Mouse (Mus musculus): ENCODE measurements around the gene Cep57l1. TPM values are rescaled to one million over a fixed set of nuclear protein-coding genes. Genes with fewer than 3 reads are reported as not detected.

Gene Cep57l1
- 14.3 and 15.7 TPM in 2 replicates for polyA plus RNA-seq (2015; fragmentation: Nextera tagmentation; extraction: Ambion mirVana)

DNA sequence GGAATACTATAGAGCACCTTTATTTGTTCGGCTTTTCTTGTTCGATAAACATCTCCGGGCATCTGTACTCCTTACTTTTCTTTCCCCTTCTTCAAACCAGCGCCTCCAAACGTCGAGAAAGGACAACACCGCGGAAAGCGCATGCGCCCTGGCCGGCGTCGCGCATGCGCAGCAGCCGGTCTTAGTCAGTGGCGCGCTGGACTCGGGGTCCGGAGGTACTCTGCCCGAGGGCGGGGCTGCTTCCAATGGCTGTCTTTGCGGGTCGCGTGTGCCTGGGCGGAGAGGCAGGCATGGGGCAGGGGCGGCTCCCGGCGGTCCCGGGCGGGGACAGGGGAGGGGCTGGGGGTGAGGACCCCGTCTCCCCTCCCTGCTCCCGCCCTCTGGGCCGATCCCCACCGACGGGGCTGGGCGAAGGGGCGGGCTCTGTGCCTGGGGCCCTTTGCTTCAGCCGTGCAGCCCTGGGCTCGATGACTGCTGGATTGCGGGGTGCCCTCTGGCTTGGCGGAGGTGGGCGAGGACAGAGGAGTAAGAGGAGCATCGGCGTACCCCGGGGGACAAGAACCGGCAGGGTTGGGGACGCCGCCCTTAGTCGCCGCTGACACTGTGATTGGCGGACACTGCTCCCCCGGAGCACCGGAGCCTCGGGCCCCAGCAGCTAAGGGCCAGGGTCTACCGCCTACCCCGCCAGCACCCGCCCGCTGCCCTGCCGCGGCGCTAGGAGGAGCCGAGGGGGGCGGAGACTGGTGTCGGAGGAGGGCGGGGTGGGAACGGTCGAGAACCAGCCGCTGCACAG is at the start of gene Cep57l1, which contains the start of gene Sesn1:
TSS of gene Cep57l1 (minus strand) at position 101 of the 793 bp plus-strand sequence.
TSS of gene Sesn1 (plus strand) at position 165 of the 793 bp plus-strand sequence.
- H3K9me3 ChIP-seq (ENCODE audit: control insufficient read depth, low read length), result no peaks in the 10 kb centered on the region
- peak within 1 kb of the TSS; percentile 93 for H3K27ac ChIP-seq (ENCODE audit: low read depth, low read length)
- under 1% methylated on average over 59 of the region's 69 CpGs for WGBS
- H3K4me2 ChIP-seq (ENCODE audit: low read length), result peak within 1 kb of the TSS; percentile 76
- peak within 1 kb of the TSS; percentile 67 for H3K4me3 ChIP-seq (ENCODE audit: low read length)
- peak; percentile 95 for ATAC-seq
- peaks cover 25% of the 10 kb centered on the region for H3K4me1 ChIP-seq (ENCODE audit: control insufficient read depth, insufficient read depth, low read depth, low read length)
- H3K27me3 ChIP-seq (replicated peaks; ENCODE audit: control insufficient read depth, insufficient read depth, low read length), result no peaks in the 10 kb centered on the region
- H3K36me3 ChIP-seq (ENCODE audit: control insufficient read depth, insufficient read depth, low read length), result no peaks in the 10 kb centered on the region
- H3K9ac ChIP-seq (ENCODE audit: low read depth, low read length), result peak within 1 kb of the TSS; percentile 89

DNA sequence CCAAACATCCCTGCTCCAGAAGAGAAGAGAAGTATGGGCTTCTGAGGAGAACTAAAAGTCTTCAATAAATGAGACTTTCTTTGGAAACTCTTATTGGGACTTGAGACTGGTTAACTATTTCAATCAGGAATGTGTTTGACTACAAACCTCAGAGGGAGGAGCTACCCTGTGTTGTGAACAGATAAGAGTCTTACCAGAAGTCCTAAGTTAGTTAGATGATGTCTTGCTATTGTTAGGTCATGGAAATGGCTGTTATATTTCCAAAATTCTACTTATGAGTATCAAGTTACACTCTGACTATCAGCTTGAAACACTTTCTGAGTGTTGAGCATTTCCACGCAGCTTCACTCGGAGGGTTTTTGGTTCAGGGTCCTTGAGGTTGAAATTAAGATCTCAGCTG is 39.0 kb upstream of the Cep57l1 start:
- Histone ChIP-seq H3K9ac (ENCODE audit: low read depth, low read length) (no peak overlapping the region), H3K4me3 (ENCODE audit: low read length) (no peak overlapping the region), H3K9me3 (ENCODE audit: control insufficient read depth, low read length) (no peaks in the 10 kb centered on the region), H3K4me1 (ENCODE audit: control insufficient read depth, insufficient read depth, low read depth, low read length) (no peaks in the 10 kb centered on the region), H3K27ac (ENCODE audit: low read depth, low read length) (no peak overlapping the region), H3K36me3 (ENCODE audit: control insufficient read depth, insufficient read depth, low read length) (no peaks in the 10 kb centered on the region), H3K27me3 (replicated peaks; ENCODE audit: control insufficient read depth, insufficient read depth, low read length) (no peaks in the 10 kb centered on the region), H3K4me2 (ENCODE audit: low read length) (no peak overlapping the region)
- WGBS, result 94% methylated on average over 2 of the region's 2 CpGs
- no peak for ATAC-seq

DNA sequence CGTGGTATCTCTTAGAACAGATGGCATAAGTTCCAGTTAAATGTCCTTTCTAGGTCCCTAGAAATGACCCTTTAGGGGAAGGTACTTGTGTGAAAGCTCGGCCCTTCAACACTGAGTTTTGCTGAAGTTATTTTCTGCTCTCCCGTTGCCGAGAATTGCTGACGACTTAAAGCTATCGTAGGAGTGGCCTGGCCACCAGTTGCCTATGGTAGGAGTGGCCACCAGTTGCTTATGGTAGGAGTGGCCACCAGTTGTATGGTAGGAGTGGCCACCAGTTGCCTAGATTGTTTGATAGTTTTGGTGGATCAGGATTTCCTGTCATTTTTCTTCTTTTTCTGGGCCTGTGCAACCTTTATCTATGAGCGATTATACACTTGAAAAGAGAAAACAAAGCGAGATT is 38.1 kb upstream of the Cep57l1 start:
- no peaks in the 10 kb centered on the region for H3K9me3 ChIP-seq (ENCODE audit: control insufficient read depth, low read length)
- no peak overlapping the region for H3K9ac ChIP-seq (ENCODE audit: low read depth, low read length)
- no peaks in the 10 kb centered on the region for H3K4me1 ChIP-seq (ENCODE audit: control insufficient read depth, insufficient read depth, low read depth, low read length)
- H3K4me2 ChIP-seq (ENCODE audit: low read length), result no peak overlapping the region
- no peak overlapping the region for H3K27ac ChIP-seq (ENCODE audit: low read depth, low read length)
- WGBS, result 95% methylated on average over 8 of the region's 8 CpGs
- no peak for ATAC-seq
- no peaks in the 10 kb centered on the region for H3K36me3 ChIP-seq (ENCODE audit: control insufficient read depth, insufficient read depth, low read length)
- H3K27me3 ChIP-seq (replicated peaks; ENCODE audit: control insufficient read depth, insufficient read depth, low read length), result no peaks in the 10 kb centered on the region
- H3K4me3 ChIP-seq (ENCODE audit: low read length), result no peak overlapping the region

DNA sequence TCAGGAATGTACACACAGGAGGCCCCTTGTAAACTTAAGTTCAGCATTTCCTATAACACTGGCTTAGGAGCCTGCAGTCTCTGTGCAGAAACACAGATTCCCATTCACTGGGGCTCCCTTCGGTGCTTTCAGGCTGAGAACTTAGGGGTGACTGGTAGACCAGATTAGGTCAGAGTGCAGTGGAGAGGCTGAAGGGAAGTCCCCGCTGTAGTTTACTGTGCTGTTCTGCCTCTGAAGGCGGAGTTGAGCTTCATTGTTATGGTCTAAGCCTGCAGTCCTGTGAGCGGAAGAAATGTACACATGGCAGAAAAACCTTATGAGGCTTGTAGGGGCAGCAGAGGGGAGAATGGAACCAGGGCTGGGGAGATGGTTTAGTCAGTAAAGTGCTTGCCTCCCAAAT is 29.2 kb upstream of the Cep57l1 start:
- H3K4me2 ChIP-seq (ENCODE audit: low read length), result no peak overlapping the region
- ATAC-seq, result no peak
- no peak overlapping the region for H3K4me3 ChIP-seq (ENCODE audit: low read length)
- H3K27me3 ChIP-seq (replicated peaks; ENCODE audit: control insufficient read depth, insufficient read depth, low read length), result no peaks in the 10 kb centered on the region
- no peaks in the 10 kb centered on the region for H3K4me1 ChIP-seq (ENCODE audit: control insufficient read depth, insufficient read depth, low read depth, low read length)
- 85% methylated on average over 4 of the region's 4 CpGs for WGBS
- H3K27ac ChIP-seq (ENCODE audit: low read depth, low read length), result no peak overlapping the region
- H3K9ac ChIP-seq (ENCODE audit: low read depth, low read length), result no peak overlapping the region
- 0 out of 2 replicates have a peak, but pooled peaks cover 2% of the 10 kb centered on the region for H3K36me3 ChIP-seq (ENCODE audit: control insufficient read depth, insufficient read depth, low read length)
- no peaks in the 10 kb centered on the region for H3K9me3 ChIP-seq (ENCODE audit: control insufficient read depth, low read length)

DNA sequence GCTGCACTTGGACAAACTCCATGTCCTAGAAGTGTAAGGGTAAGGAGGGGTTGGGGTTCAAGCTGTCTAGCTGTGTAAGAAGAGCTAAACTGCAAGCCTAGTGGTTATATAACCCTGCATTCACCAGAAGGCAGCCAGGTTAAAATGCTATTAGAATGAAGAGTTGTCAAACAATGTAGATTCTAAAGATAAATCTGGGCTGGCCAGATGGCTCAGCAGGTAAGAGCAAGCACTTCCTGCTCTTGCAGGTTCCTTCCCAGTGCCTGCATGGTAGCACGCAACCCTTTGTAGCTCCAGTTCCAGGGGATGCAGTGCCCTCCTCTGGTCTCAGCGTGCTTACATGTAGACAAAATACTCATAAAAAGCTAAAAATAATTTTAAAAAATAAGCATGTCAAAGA is 24.5 kb upstream of the Cep57l1 start:
- no peak overlapping the region for H3K4me2 ChIP-seq (ENCODE audit: low read length)
- H3K27ac ChIP-seq (ENCODE audit: low read depth, low read length), result no peak overlapping the region
- H3K27me3 ChIP-seq (replicated peaks; ENCODE audit: control insufficient read depth, insufficient read depth, low read length), result no peaks in the 10 kb centered on the region
- 0 out of 2 replicates have a peak, but pooled peaks cover 2% of the 10 kb centered on the region for H3K36me3 ChIP-seq (ENCODE audit: control insufficient read depth, insufficient read depth, low read length)
- no peak overlapping the region for H3K4me3 ChIP-seq (ENCODE audit: low read length)
- H3K4me1 ChIP-seq (ENCODE audit: control insufficient read depth, insufficient read depth, low read depth, low read length), result peaks cover 3% of the 10 kb centered on the region
- ATAC-seq, result no peak
- H3K9me3 ChIP-seq (ENCODE audit: control insufficient read depth, low read length), result no peaks in the 10 kb centered on the region
- H3K9ac ChIP-seq (ENCODE audit: low read depth, low read length), result no peak overlapping the region
- WGBS, result 86% methylated on average over 2 of the region's 2 CpGs

DNA sequence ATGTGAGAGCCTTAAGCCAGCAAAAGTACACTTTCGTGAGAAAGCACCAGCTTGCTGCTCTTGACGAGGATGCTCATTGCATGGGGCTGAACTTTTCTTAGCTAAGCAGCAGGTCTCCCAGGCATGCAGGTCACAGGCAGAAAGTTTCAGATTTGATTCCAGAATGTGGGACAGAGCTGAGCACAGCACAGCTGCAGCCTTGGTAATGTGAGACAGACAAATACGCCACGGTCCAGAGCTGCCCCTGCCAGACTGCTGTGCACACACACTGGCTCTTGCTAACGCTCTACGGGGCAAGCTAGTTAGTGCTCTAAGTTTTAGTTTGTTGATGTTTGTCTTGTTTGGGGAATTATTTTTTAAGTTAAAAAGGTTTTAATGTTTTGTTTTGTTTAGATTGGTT is 22.5 kb upstream of the Cep57l1 start:
- Histone ChIP-seq H3K9me3 (ENCODE audit: control insufficient read depth, low read length) (no peaks in the 10 kb centered on the region), H3K4me1 (ENCODE audit: control insufficient read depth, insufficient read depth, low read depth, low read length) (peaks cover 3% of the 10 kb centered on the region), H3K27ac (ENCODE audit: low read depth, low read length) (no peak overlapping the region), H3K36me3 (ENCODE audit: control insufficient read depth, insufficient read depth, low read length) (0 out of 2 replicates have a peak, but pooled peaks cover 2% of the 10 kb centered on the region), H3K4me3 (ENCODE audit: low read length) (no peak overlapping the region), H3K27me3 (replicated peaks; ENCODE audit: control insufficient read depth, insufficient read depth, low read length) (no peaks in the 10 kb centered on the region), H3K9ac (ENCODE audit: low read depth, low read length) (no peak overlapping the region), H3K4me2 (ENCODE audit: low read length) (no peak overlapping the region)
- 74% methylated on average over 6 of the region's 6 CpGs for WGBS
- no peak for ATAC-seq

DNA sequence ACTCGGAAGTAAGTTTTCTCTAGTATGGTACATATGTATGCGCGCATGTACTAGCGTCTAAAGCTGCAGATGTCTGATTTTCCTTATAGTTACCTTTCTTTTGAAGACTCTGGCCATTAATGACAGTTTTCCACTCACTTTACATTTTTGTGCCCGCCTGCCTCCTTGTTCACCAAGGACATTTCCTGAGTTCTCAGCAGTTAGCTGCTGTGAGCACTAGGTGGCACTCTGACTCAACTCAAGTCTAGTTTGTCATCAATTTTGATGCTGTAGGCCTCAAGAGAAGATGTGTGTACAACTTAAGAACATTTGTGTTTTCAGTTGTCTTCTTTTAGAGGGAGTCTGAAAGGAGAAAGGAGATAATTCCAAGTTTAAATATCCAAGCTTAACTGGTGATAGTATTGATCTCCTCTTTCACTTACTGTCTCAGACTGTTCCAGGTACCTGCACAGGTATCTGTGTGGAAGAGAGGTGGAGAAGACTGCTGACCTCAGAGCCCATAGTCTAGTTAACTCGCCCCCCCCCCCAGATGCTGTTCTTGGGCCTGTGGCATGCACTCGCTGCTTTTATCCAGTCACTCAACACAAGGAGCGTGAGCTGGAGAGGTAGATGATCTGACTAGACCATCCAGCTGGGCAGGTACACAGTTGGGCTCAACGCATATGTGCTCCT is 21.3 kb upstream of the Cep57l1 start:
- 60% methylated on average over 9 of the region's 9 CpGs for WGBS
- no peak overlapping the region for H3K4me3 ChIP-seq (ENCODE audit: low read length)
- no peaks in the 10 kb centered on the region for H3K27me3 ChIP-seq (replicated peaks; ENCODE audit: control insufficient read depth, insufficient read depth, low read length)
- no peak overlapping the region for H3K9ac ChIP-seq (ENCODE audit: low read depth, low read length)
- ATAC-seq, result peak; percentile 25
- no peak overlapping the region for H3K4me2 ChIP-seq (ENCODE audit: low read length)
- peaks cover 3% of the 10 kb centered on the region for H3K4me1 ChIP-seq (ENCODE audit: control insufficient read depth, insufficient read depth, low read depth, low read length)
- no peak overlapping the region for H3K27ac ChIP-seq (ENCODE audit: low read depth, low read length)
- H3K36me3 ChIP-seq (ENCODE audit: control insufficient read depth, insufficient read depth, low read length), result no peaks in the 10 kb centered on the region
- H3K9me3 ChIP-seq (ENCODE audit: control insufficient read depth, low read length), result no peaks in the 10 kb centered on the region

DNA sequence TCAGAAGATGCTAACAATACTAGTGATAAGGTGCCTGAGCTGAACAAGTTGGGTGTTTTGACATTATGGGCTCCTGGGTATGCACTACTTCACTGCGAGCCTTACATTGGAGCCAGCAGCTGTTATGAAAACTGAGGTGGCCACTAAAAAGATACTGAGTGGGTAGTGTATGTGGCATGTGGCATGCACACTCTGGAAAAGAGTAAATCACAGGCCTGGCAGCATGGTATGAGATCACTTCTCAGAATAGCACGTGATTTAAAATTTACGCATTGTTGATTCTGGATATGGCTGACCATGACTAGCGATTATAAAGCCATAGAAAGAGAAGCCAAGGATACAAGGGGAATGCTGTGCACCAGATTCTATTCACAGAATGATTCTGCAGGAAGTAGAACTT is 20.8 kb upstream of the Cep57l1 start:
- Histone ChIP-seq H3K4me1 (ENCODE audit: control insufficient read depth, insufficient read depth, low read depth, low read length) (peaks cover 3% of the 10 kb centered on the region), H3K36me3 (ENCODE audit: control insufficient read depth, insufficient read depth, low read length) (no peaks in the 10 kb centered on the region), H3K27me3 (replicated peaks; ENCODE audit: control insufficient read depth, insufficient read depth, low read length) (no peaks in the 10 kb centered on the region), H3K4me2 (ENCODE audit: low read length) (no peak overlapping the region), H3K4me3 (ENCODE audit: low read length) (no peak overlapping the region), H3K9ac (ENCODE audit: low read depth, low read length) (no peak overlapping the region), H3K27ac (ENCODE audit: low read depth, low read length) (no peak overlapping the region), H3K9me3 (ENCODE audit: control insufficient read depth, low read length) (no peaks in the 10 kb centered on the region)
- WGBS, result 67% methylated on average over 4 of the region's 4 CpGs
- no peak; the same call in 1 of the 2 replicates for ATAC-seq

DNA sequence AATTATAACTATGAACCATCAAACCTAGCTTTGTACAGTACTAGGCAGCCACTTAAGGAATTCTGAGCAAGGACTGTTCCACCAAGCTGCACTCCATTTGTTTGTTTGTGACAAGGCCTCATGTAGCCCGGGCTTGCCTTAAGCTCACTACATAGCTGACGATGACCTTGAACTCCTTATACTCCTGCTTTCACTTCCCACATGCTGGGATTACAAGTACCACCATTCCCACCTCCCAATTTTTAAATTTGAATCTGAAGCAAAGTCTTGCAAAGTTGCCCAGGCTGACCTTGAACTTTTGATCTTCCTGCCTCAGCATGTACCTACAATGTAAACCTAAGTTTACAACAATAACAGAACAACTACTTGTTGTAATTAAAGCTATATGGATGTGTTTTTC is 20.3 kb upstream of the Cep57l1 start:
- Histone ChIP-seq H3K4me2 (ENCODE audit: low read length) (no peak overlapping the region), H3K4me1 (ENCODE audit: control insufficient read depth, insufficient read depth, low read depth, low read length) (peaks cover 3% of the 10 kb centered on the region), H3K27ac (ENCODE audit: low read depth, low read length) (no peak overlapping the region), H3K9ac (ENCODE audit: low read depth, low read length) (no peak overlapping the region), H3K27me3 (replicated peaks; ENCODE audit: control insufficient read depth, insufficient read depth, low read length) (no peaks in the 10 kb centered on the region), H3K9me3 (ENCODE audit: control insufficient read depth, low read length) (no peaks in the 10 kb centered on the region), H3K4me3 (ENCODE audit: low read length) (no peak overlapping the region), H3K36me3 (ENCODE audit: control insufficient read depth, insufficient read depth, low read length) (no peaks in the 10 kb centered on the region)
- no peak for ATAC-seq
- 91% methylated on average over 2 of the region's 2 CpGs for WGBS
